In the genomic region with DNA sequence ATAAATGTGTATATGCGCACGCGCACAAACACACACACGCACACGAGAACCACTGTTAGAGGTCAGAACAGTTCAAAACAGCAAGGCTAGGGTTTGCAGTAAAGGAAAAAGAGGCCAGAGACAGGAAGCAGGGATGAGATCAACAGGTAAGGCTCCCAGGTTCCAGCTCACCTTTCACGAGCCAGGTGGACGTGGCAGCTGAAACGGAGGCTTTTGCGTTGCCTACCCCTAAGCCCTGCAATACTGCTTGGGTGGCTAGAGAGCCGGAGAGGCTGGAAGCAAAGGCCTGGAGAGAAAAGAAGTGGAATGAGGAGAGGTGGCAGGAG, we compare ENCODE assay signal across 8 mouse cellular contexts. TPM values are rescaled to one million over a fixed set of nuclear protein-coding genes. Genes with fewer than 3 reads are reported as not detected.
A peak's percentile ranks its signal among the peaks of the same experiment; 100 is the strongest.
DNase-seq lines count a peak whose midpoint lies in the region; ATAC-seq and TF ChIP-seq lines count a peak whose summit lies in the region.

No protein-coding gene starts in this region.

- H3K9ac ChIP-seq in lung, postnatal 0 days (replicated peaks; ENCODE audit: low read depth) = peak overlapping the region; percentile 63
- H3K9ac ChIP-seq in limb, embryonic 12.5 days (replicated peaks) = peak overlapping the region; percentile 90
- peak overlapping the region; percentile 92 for H3K9ac ChIP-seq in neural tube, embryonic 15.5 days (replicated peaks)

- H3K36me3 ChIP-seq in lung, postnatal 0 days (ENCODE audit: insufficient read depth, low read length) = no peaks in the 10 kb centered on the region
- H3K36me3 ChIP-seq in limb, embryonic 12.5 days = peaks cover 24% of the 10 kb centered on the region
- H3K36me3 ChIP-seq in neural tube, embryonic 15.5 days = peaks cover 4% of the 10 kb centered on the region; the same call in 1 of the 2 replicates

- H3K27me3 ChIP-seq in lung, postnatal 0 days (replicated peaks; ENCODE audit: insufficient read depth, low read length) = no peaks in the 10 kb centered on the region
- no peaks in the 10 kb centered on the region for H3K27me3 ChIP-seq in limb, embryonic 12.5 days
- no peaks in the 10 kb centered on the region for H3K27me3 ChIP-seq in neural tube, embryonic 15.5 days (replicated peaks)

- peak; percentile 31; the same call in 1 of the 2 replicates for ATAC-seq in lung, postnatal 0 days
- no peak for ATAC-seq in limb, embryonic 12.5 days (ENCODE audit: insufficient number of reproducible peaks, insufficient read depth, low FRiP score, low TSS enrichment, low read depth)
- ATAC-seq in neural tube, embryonic 15.5 days (ENCODE audit: low FRiP score) = no peak

- no peak for DNase-seq in lung, postnatal 0 days (ENCODE audit: low spot score)
- DNase-seq in lung, postnatal 10 days = no peak
- no peak for DNase-seq in urinary bladder, postnatal 36 days (ENCODE audit: low spot score in 2 of 2)
- DNase-seq in ovary, postnatal 36 days (ENCODE audit: low spot score) = no peak
- no peak for DNase-seq in kidney, adult 8-10 months

- peaks cover 4% of the 10 kb centered on the region; the same call in 1 of the 2 replicates for H3K4me1 ChIP-seq in lung, postnatal 0 days (ENCODE audit: insufficient read depth, low read depth, low read length)
- peaks cover 3% of the 10 kb centered on the region; the same call in 1 of the 2 replicates for H3K4me1 ChIP-seq in embryonic fibroblast, embryonic 13.5 days (ENCODE audit: control insufficient read depth, insufficient read depth, low read length)
- peaks cover 25% of the 10 kb centered on the region for H3K4me1 ChIP-seq in limb, embryonic 12.5 days (replicated peaks)
- peaks cover 24% of the 10 kb centered on the region for H3K4me1 ChIP-seq in neural tube, embryonic 15.5 days

- H3K27ac ChIP-seq in lung, postnatal 0 days (ENCODE audit: low read length) = peak overlapping the region; percentile 75
- H3K27ac ChIP-seq in embryonic fibroblast, embryonic 13.5 days (ENCODE audit: insufficient read depth, low read length) = no peak overlapping the region
- H3K27ac ChIP-seq in limb, embryonic 12.5 days = peak overlapping the region; percentile 89
- H3K27ac ChIP-seq in neural tube, embryonic 15.5 days (replicated peaks) = peak overlapping the region; percentile 82

- H3K4me3 ChIP-seq in lung, postnatal 0 days (ENCODE audit: low read depth, low read length) = peak overlapping the region; percentile 90
- peak overlapping the region; percentile 61 for H3K4me3 ChIP-seq in embryonic fibroblast, embryonic 13.5 days (ENCODE audit: insufficient read depth, low read length)
- H3K4me3 ChIP-seq in limb, embryonic 12.5 days (replicated peaks) = peak overlapping the region; percentile 89
- peak overlapping the region; percentile 94 for H3K4me3 ChIP-seq in neural tube, embryonic 15.5 days (replicated peaks)

- no peak for TF ChIP-seq POLR2A in embryonic fibroblast, embryonic 13.5 days (IDR thresholded peaks at IDR 0.05; ENCODE audit: low read depth, low read length)

- TF ChIP-seq CTCF in lung, postnatal 0 days (IDR thresholded peaks at IDR 0.05) = no peak
- TF ChIP-seq CTCF in embryonic fibroblast, embryonic 13.5 days (IDR thresholded peaks at IDR 0.05; ENCODE audit: borderline replicate concordance, insufficient read depth, low read length) = no peak

- H3K9me3 ChIP-seq in lung, postnatal 0 days (ENCODE audit: low read length) = no peaks in the 10 kb centered on the region
- no peaks in the 10 kb centered on the region for H3K9me3 ChIP-seq in limb, embryonic 12.5 days
- no peaks in the 10 kb centered on the region for H3K9me3 ChIP-seq in neural tube, embryonic 15.5 days (replicated peaks)

- TF ChIP-seq EP300 in lung, postnatal 0 days (IDR thresholded peaks at IDR 0.05) = no peak

- WGBS in lung, postnatal 0 days = 31% methylated on average over 10 of the region's 10 CpGs
- WGBS in limb, embryonic 12.5 days = 29% methylated on average over 10 of the region's 10 CpGs
- WGBS in neural tube, embryonic 15.5 days = 31% methylated on average over 10 of the region's 10 CpGs

- H3K4me2 ChIP-seq in lung, postnatal 0 days (replicated peaks; ENCODE audit: low read depth, low read length) = peak overlapping the region; percentile 86
- H3K4me2 ChIP-seq in limb, embryonic 12.5 days = peak overlapping the region; percentile 84
- peak overlapping the region; percentile 89 for H3K4me2 ChIP-seq in neural tube, embryonic 15.5 days

RNA-seq across cellular contexts. Expression of gene BC017158, which starts 0.7 kb away (rescaled TPM):
- 15.7 and 16.7 TPM in 2 replicates for polyA plus RNA-seq in lung, postnatal 0 days (2015; fragmentation: Nextera tagmentation; extraction: Ambion mirVana)
- 17.9 and 21.1 TPM in 2 replicates for polyA plus RNA-seq in embryonic fibroblast, embryonic 13.5 days (2011; ENCODE audit: insufficient read length, low read depth, missing spikeins)
- polyA plus RNA-seq in limb, embryonic 12.5 days (2016; fragmentation: Nextera tagmentation; extraction: Ambion mirVana) = 22.5 and 28.0 TPM in 2 replicates
- polyA plus RNA-seq in neural tube, embryonic 15.5 days (2015; fragmentation: Nextera tagmentation; extraction: Ambion mirVana) = 22.7 and 25.7 TPM in 2 replicates

RNA-seq across cellular contexts. Expression of gene Slc5a2, which starts 31.8 kb away (rescaled TPM):
- polyA plus RNA-seq in lung, postnatal 0 days (2015; fragmentation: Nextera tagmentation; extraction: Ambion mirVana) = 0.08 and 0.23 TPM in 2 replicates
- not detected in 2 replicates for polyA plus RNA-seq in embryonic fibroblast, embryonic 13.5 days (2011; ENCODE audit: insufficient read length, low read depth, missing spikeins)
- not detected in 2 replicates for polyA plus RNA-seq in limb, embryonic 12.5 days (2016; fragmentation: Nextera tagmentation; extraction: Ambion mirVana)
- 0.10 TPM in 1 of 2 replicates, not detected in the other for polyA plus RNA-seq in neural tube, embryonic 15.5 days (2015; fragmentation: Nextera tagmentation; extraction: Ambion mirVana)

RNA-seq across cellular contexts. Expression of gene Tgfb1i1, which starts 50.6 kb away (rescaled TPM):
- polyA plus RNA-seq in lung, postnatal 0 days (2015; fragmentation: Nextera tagmentation; extraction: Ambion mirVana) = 157 and 160 TPM in 2 replicates
- 200 and 221 TPM in 2 replicates for polyA plus RNA-seq in embryonic fibroblast, embryonic 13.5 days (2011; ENCODE audit: insufficient read length, low read depth, missing spikeins)
- 22.3 and 27.7 TPM in 2 replicates for polyA plus RNA-seq in limb, embryonic 12.5 days (2016; fragmentation: Nextera tagmentation; extraction: Ambion mirVana)
- polyA plus RNA-seq in neural tube, embryonic 15.5 days (2015; fragmentation: Nextera tagmentation; extraction: Ambion mirVana) = 28.4 and 50.2 TPM in 2 replicates

RNA-seq across cellular contexts. Expression of gene 9130023H24Rik, which starts 59.4 kb away (rescaled TPM):
- polyA plus RNA-seq in lung, postnatal 0 days (2015; fragmentation: Nextera tagmentation; extraction: Ambion mirVana) = 6.2 and 6.5 TPM in 2 replicates
- polyA plus RNA-seq in embryonic fibroblast, embryonic 13.5 days (2011; ENCODE audit: insufficient read length, low read depth, missing spikeins) = 9.1 and 9.8 TPM in 2 replicates
- 9.9 and 10.1 TPM in 2 replicates for polyA plus RNA-seq in limb, embryonic 12.5 days (2016; fragmentation: Nextera tagmentation; extraction: Ambion mirVana)
- 6.4 and 6.6 TPM in 2 replicates for polyA plus RNA-seq in neural tube, embryonic 15.5 days (2015; fragmentation: Nextera tagmentation; extraction: Ambion mirVana)
